Mouse (Mus musculus) thymus, adult 2 months (tissue): ENCODE measurements around the gene Gm10260.

ENCODE experiments used
- CTCF ChIP-seq: fragments of 200-500 bp; IDR thresholded peaks from 2 replicates; pipeline ENCODE4 v1.5.1; 2012; ENCODE audit warnings: mild to moderate bottlenecking, control low read depth, low read length, moderate library complexity, borderline replicate concordance; ENCODE audit not compliant: control insufficient read depth, poor library complexity, insufficient read depth; ENCODE audit errors: extremely low read depth
- POLR2A ChIP-seq: fragments of 200-500 bp; IDR thresholded peaks from 2 replicates; pipeline ENCODE4 v1.6.1; 2012; ENCODE audit warnings: mild to moderate bottlenecking, low read length, control low read depth, moderate library complexity; ENCODE audit not compliant: control insufficient read depth, poor library complexity, insufficient read depth; ENCODE audit errors: extremely low read depth

DNA sequence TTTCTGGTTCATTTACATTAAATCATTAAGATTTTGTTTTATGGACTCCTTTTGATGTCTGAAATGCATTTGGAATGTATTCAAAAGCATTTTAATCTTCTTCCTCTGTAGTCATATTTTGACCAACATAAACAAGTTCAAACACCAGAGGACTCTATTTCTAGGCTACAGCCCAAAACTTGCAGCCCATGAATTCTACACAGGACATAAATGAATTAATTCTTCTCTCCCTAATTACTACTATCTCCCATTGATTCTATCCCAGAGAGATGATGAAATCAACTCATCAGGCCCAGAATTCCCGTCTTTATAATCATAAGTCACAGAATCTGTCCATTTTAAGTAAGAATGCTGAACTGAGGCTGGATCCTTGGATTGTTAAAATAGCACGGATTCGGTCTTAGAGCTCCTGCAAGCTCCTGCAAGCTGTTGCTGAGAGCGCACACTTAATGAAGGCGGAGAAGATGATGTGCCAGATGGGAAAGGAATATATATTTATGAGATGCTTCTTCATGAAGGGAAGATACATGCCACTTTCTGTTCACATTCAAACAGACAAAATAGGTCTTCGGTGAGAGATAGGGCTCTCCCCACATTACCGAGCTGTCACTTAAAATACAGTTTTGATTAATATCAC lies 7.7 kb upstream of the Gm10260 start:
- no peak for TF ChIP-seq CTCF
- TF ChIP-seq POLR2A, result no peak
